Mouse (Mus musculus) B cell, adult 2 months (primary cell): ENCODE data around the gene Fcgbp.
"Not testable (repeated sequence)": the region's sequence is repeated elsewhere in the genome, so short reads cannot be mapped to it uniquely, and the experiment has no call there.

Source experiments
- DNase-seq, 2 experiments: peaks; one replicate each; pipeline ENCODE4 v3.0.0; 2022

Gene Fcgbp

GRCm38 (mm10) chr7:28151584-28152221 lies 80.7 kb downstream of the Fcgbp start:
- peak; percentile 63 to 64 for DNase-seq

GRCm38 (mm10) chr7:28153595-28153994 lies 82.6 kb downstream of the Fcgbp start:
- DNase-seq = not testable (repeated sequence)

- no peak for DNase-seq
Observed at GRCm38 (mm10) chr7:28159292-28159691, 88.3 kb downstream of the Fcgbp start.

- no peak for DNase-seq
Observed at GRCm38 (mm10) chr7:28159893-28160292, 88.9 kb downstream of the Fcgbp start.

GRCm38 (mm10) chr7:28161163-28161749 lies 90.2 kb downstream of the Fcgbp start:
- no peak for DNase-seq

GRCm38 (mm10) chr7:28165406-28165805 lies 94.4 kb downstream of the Fcgbp start:
- DNase-seq = peak; percentile 39 to 41

GRCm38 (mm10) chr7:28168320-28169115 lies 97.5 kb downstream of the Fcgbp start:
- DNase-seq = peak; percentile 81 to 82

GRCm38 (mm10) chr7:28169489-28170422 lies 98.7 kb downstream of the Fcgbp start, which contains the start of gene Fbl:
Fbl (plus strand) TSS chr7:28169710.
- DNase-seq = peak; percentile 93 to 94
